Mouse (Mus musculus): ENCODE measurements around the gene Gm49387. TPM values are rescaled to one million over a fixed set of nuclear protein-coding genes. Genes with fewer than 3 reads are reported as not detected.

The Gm49387 gene
- total RNA-seq, 1 experiment, result not detected

GRCm38 (mm10) chr14:31537298-31537697, 103.4 kb downstream of the Gm49387 start:
- no peaks in the 10 kb centered on the region for H3K9me3 ChIP-seq (ENCODE audit: control insufficient read depth, insufficient read depth, low read depth, low read length)
- peaks cover 2 to 6% of the 10 kb centered on the region in 2 experiments; a peak in 1 of 4 replicates for H3K4me1 ChIP-seq (ENCODE audit: control insufficient read depth in 2 of 2, insufficient read depth in 2 of 2, low read length in 2 of 2, poor library complexity in 1 of 2)
- TF ChIP-seq ZNF384 (IDR thresholded peaks at IDR 0.05; ENCODE audit: low read depth, low read length) (no peak), MAFK (IDR thresholded peaks at IDR 0.05; ENCODE audit: insufficient read depth, low read depth, low read length) (no peak)
- H3K27ac ChIP-seq (ENCODE audit: insufficient read depth, low read depth, low read length, poor library complexity, severe bottlenecking), result no peak overlapping the region
- in situ Hi-C loops (cut with MboI; ENCODE audit: low sequenced_read_pairs in 2 of 2, unreplicated experiment in 2 of 2), result no loop called here
- H3K36me3 ChIP-seq (ENCODE audit: control insufficient read depth, insufficient read depth, low read length, poor library complexity, severe bottlenecking), result no peaks in the 10 kb centered on the region
- H3K4me3 ChIP-seq (ENCODE audit: insufficient read depth in 1 of 2, low read depth in 1 of 2, low read length in 2 of 2, poor library complexity in 1 of 2, severe bottlenecking in 1 of 2), result no peak overlapping the region
- no peak overlapping the region for H3K9ac ChIP-seq (ENCODE audit: insufficient read depth, low read depth, low read length, poor library complexity, severe bottlenecking)
- no peak for DNase-seq (ENCODE audit: low read depth, low spot score)

- in situ Hi-C loops (cut with MboI; ENCODE audit: low sequenced_read_pairs in 2 of 2, unreplicated experiment in 2 of 2), result no loop called here
- no peak overlapping the region for H3K9ac ChIP-seq (ENCODE audit: insufficient read depth, low read depth, low read length, poor library complexity, severe bottlenecking)
- H3K9me3 ChIP-seq (ENCODE audit: control insufficient read depth, insufficient read depth, low read depth, low read length), result no peaks in the 10 kb centered on the region
- no peak overlapping the region for H3K27ac ChIP-seq (ENCODE audit: insufficient read depth, low read depth, low read length, poor library complexity, severe bottlenecking)
- peaks cover 2 to 6% of the 10 kb centered on the region in 2 experiments; a peak in 2 of 4 replicates for H3K4me1 ChIP-seq (ENCODE audit: control insufficient read depth in 2 of 2, insufficient read depth in 2 of 2, low read length in 2 of 2, poor library complexity in 1 of 2)
- H3K4me3 ChIP-seq (ENCODE audit: insufficient read depth in 1 of 2, low read depth in 1 of 2, low read length in 2 of 2, poor library complexity in 1 of 2, severe bottlenecking in 1 of 2), result no peak overlapping the region
- H3K36me3 ChIP-seq (ENCODE audit: control insufficient read depth, insufficient read depth, low read length, poor library complexity, severe bottlenecking), result no peaks in the 10 kb centered on the region
- TF ChIP-seq ZC3H11A (IDR thresholded peaks at IDR 0.05; ENCODE audit: borderline replicate concordance, low read depth, low read length) (no peak), CHD2 (IDR thresholded peaks at IDR 0.05; ENCODE audit: low read depth, low read length) (no peak), ZNF384 (IDR thresholded peaks at IDR 0.05; ENCODE audit: low read depth, low read length) (no peak), MAFK (IDR thresholded peaks at IDR 0.05; ENCODE audit: insufficient read depth, low read depth, low read length) (no peak), HCFC1 (IDR thresholded peaks at IDR 0.05; ENCODE audit: borderline replicate concordance, insufficient read depth, low read length) (no peak)
- no peak for DNase-seq (ENCODE audit: low read depth, low spot score)
Measured at GRCm38 (mm10) chr14:31532656-31533055, 108.0 kb downstream of the Gm49387 start.

GRCm38 (mm10) chr14:31531506-31532148, 109.1 kb downstream of the Gm49387 start:
- in situ Hi-C loops (cut with MboI; ENCODE audit: low sequenced_read_pairs in 2 of 2, unreplicated experiment in 2 of 2), result no loop called here
- Histone ChIP-seq H3K36me3 (ENCODE audit: control insufficient read depth, insufficient read depth, low read length, poor library complexity, severe bottlenecking) (no peaks in the 10 kb centered on the region), H3K9ac (ENCODE audit: insufficient read depth, low read depth, low read length, poor library complexity, severe bottlenecking) (no peak overlapping the region), H3K27ac (ENCODE audit: insufficient read depth, low read depth, low read length, poor library complexity, severe bottlenecking) (no peak overlapping the region), H3K4me3 (ENCODE audit: insufficient read depth in 1 of 2, low read depth in 1 of 2, low read length in 2 of 2, poor library complexity in 1 of 2, severe bottlenecking in 1 of 2) (no peak overlapping the region), H3K9me3 (ENCODE audit: control insufficient read depth, insufficient read depth, low read depth, low read length) (no peaks in the 10 kb centered on the region), H3K4me1 (ENCODE audit: control insufficient read depth in 2 of 2, insufficient read depth in 2 of 2, low read length in 2 of 2, poor library complexity in 1 of 2) (peaks cover 2 to 6% of the 10 kb centered on the region in 2 experiments; a peak in 2 of 4 replicates)
- no peak for TF ChIP-seq ZC3H11A (IDR thresholded peaks at IDR 0.05; ENCODE audit: borderline replicate concordance, low read depth, low read length)
- TF ChIP-seq MAFK (IDR thresholded peaks at IDR 0.05; ENCODE audit: insufficient read depth, low read depth, low read length), result no peak
- TF ChIP-seq ZNF384 (IDR thresholded peaks at IDR 0.05; ENCODE audit: low read depth, low read length), result no peak
- TF ChIP-seq CHD2 (IDR thresholded peaks at IDR 0.05; ENCODE audit: low read depth, low read length), result no peak
- no peak for TF ChIP-seq HCFC1 (IDR thresholded peaks at IDR 0.05; ENCODE audit: borderline replicate concordance, insufficient read depth, low read length)
- no peak for DNase-seq (ENCODE audit: low read depth, low spot score)

- no peak overlapping the region for H3K9ac ChIP-seq (ENCODE audit: insufficient read depth, low read depth, low read length, poor library complexity, severe bottlenecking)
- peaks cover 2 to 6% of the 10 kb centered on the region in 2 experiments; a peak in 2 of 4 replicates for H3K4me1 ChIP-seq (ENCODE audit: control insufficient read depth in 2 of 2, insufficient read depth in 2 of 2, low read length in 2 of 2, poor library complexity in 1 of 2)
- H3K9me3 ChIP-seq (ENCODE audit: control insufficient read depth, insufficient read depth, low read depth, low read length), result no peaks in the 10 kb centered on the region
- TF ChIP-seq ZC3H11A (IDR thresholded peaks at IDR 0.05; ENCODE audit: borderline replicate concordance, low read depth, low read length), result no peak
- TF ChIP-seq MAFK (IDR thresholded peaks at IDR 0.05; ENCODE audit: insufficient read depth, low read depth, low read length), result no peak
- no peak for TF ChIP-seq CHD2 (IDR thresholded peaks at IDR 0.05; ENCODE audit: low read depth, low read length)
- TF ChIP-seq ZNF384 (IDR thresholded peaks at IDR 0.05; ENCODE audit: low read depth, low read length), result no peak
- TF ChIP-seq HCFC1 (IDR thresholded peaks at IDR 0.05; ENCODE audit: borderline replicate concordance, insufficient read depth, low read length), result no peak
- in situ Hi-C loops (cut with MboI; ENCODE audit: low sequenced_read_pairs in 2 of 2, unreplicated experiment in 2 of 2), result no loop called here
- H3K36me3 ChIP-seq (ENCODE audit: control insufficient read depth, insufficient read depth, low read length, poor library complexity, severe bottlenecking), result no peaks in the 10 kb centered on the region
- no peak overlapping the region for H3K27ac ChIP-seq (ENCODE audit: insufficient read depth, low read depth, low read length, poor library complexity, severe bottlenecking)
- DNase-seq (ENCODE audit: low read depth, low spot score), result no peak
- no peak overlapping the region for H3K4me3 ChIP-seq (ENCODE audit: insufficient read depth in 1 of 2, low read depth in 1 of 2, low read length in 2 of 2, poor library complexity in 1 of 2, severe bottlenecking in 1 of 2)
Measured at GRCm38 (mm10) chr14:31530847-31531246, 109.8 kb downstream of the Gm49387 start.
